Mouse (Mus musculus) C2C12 (cell line): Measurements from ENCODE around the gene Wdr19.

Source experiments
- CTCF ChIP-seq: IDR thresholded peaks from one replicate; pipeline ENCODE4 v1.5.1; 2011; ENCODE audit not compliant: control insufficient read depth, insufficient read depth, insufficient read length
- MYOD1 ChIP-seq: IDR thresholded peaks from one replicate; pipeline ENCODE4 v1.6.1; 2011; ENCODE audit warnings: low read depth; ENCODE audit not compliant: control insufficient read depth, insufficient read length
- MYOG ChIP-seq: IDR thresholded peaks from one replicate; pipeline ENCODE4 v1.6.1; 2011; ENCODE audit not compliant: control insufficient read depth, insufficient read length; ENCODE audit errors: extremely low read depth

GRCm38 (mm10) chr5:65287751-65288701, 88.5 kb downstream of the Wdr19 start:
- no peak for TF ChIP-seq CTCF
- no peak for TF ChIP-seq MYOD1
- no peak for TF ChIP-seq MYOG
